Mouse (Mus musculus): ENCODE measurements at regions not wholly inside any gene's neighbourhood (a gene's known extent, or its start where the extent isn't known, plus 50 kb on each side); places are given as distances from the start of the nearest gene placed in this dataset.

DNA sequence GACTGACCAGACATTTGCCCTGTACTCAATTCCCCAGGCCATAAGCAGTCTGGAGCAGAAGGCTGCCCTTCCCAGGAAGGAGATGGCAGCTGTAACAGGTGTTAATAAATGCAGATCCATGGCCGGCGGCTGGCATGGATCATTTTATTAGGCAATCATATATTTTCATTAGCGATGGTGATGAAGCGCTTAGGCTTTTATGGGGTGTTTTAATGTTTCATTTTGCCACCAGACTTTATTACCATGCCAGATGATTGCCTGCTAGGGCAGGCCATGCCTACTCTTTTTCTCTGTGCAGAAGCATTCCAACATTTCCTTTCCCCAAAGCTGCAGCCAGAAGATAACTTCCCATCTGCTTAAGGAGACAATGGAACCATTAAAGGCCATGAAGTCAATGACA lies 596.2 kb downstream of the Gm9195 start:
- Histone ChIP-seq H3K4me3 (ENCODE audit: control insufficient read depth, insufficient read depth, low read length) (no peak overlapping the region), H3K4me1 (replicated peaks; ENCODE audit: control insufficient read depth, insufficient read depth, low read length) (no peaks in the 10 kb centered on the region), H3K36me3 (ENCODE audit: control insufficient read depth, insufficient read depth, low read length) (no peaks in the 10 kb centered on the region), H3K27ac (ENCODE audit: control insufficient read depth, insufficient read depth, low read length) (no peak overlapping the region), H3K27me3 (ENCODE audit: control insufficient read depth, insufficient read depth, low read length) (no peaks in the 10 kb centered on the region)
- DNase-seq = no peak
- TF ChIP-seq CTCF (IDR thresholded peaks at IDR 0.05; ENCODE audit: borderline replicate concordance, control insufficient read depth, extremely low read depth, insufficient read depth, low read length, poor library complexity) = no peak
- TF ChIP-seq POLR2A (IDR thresholded peaks at IDR 0.05; ENCODE audit: control insufficient read depth, extremely low read depth, insufficient read depth, low read length, poor library complexity) = no peak
- WGBS = 93% methylated on average over 4 of the region's 4 CpGs

- no peak for TF ChIP-seq CTCF (IDR thresholded peaks at IDR 0.05; ENCODE audit: borderline replicate concordance, control insufficient read depth, extremely low read depth, insufficient read depth, low read length, poor library complexity)
- TF ChIP-seq POLR2A (IDR thresholded peaks at IDR 0.05; ENCODE audit: control insufficient read depth, extremely low read depth, insufficient read depth, low read length, poor library complexity) = no peak
- Histone ChIP-seq H3K36me3 (ENCODE audit: control insufficient read depth, insufficient read depth, low read length) (no peaks in the 10 kb centered on the region), H3K4me3 (ENCODE audit: control insufficient read depth, insufficient read depth, low read length) (no peak overlapping the region), H3K4me1 (replicated peaks; ENCODE audit: control insufficient read depth, insufficient read depth, low read length) (no peaks in the 10 kb centered on the region), H3K27ac (ENCODE audit: control insufficient read depth, insufficient read depth, low read length) (no peak overlapping the region), H3K27me3 (ENCODE audit: control insufficient read depth, insufficient read depth, low read length) (no peaks in the 10 kb centered on the region)
- WGBS = 88% methylated on average over 4 of the region's 4 CpGs
- DNase-seq = no peak
These were observed 596.8 kb downstream of the Gm9195 start for GRCm38 (mm10) chr14:71894811-71895210.

DNA sequence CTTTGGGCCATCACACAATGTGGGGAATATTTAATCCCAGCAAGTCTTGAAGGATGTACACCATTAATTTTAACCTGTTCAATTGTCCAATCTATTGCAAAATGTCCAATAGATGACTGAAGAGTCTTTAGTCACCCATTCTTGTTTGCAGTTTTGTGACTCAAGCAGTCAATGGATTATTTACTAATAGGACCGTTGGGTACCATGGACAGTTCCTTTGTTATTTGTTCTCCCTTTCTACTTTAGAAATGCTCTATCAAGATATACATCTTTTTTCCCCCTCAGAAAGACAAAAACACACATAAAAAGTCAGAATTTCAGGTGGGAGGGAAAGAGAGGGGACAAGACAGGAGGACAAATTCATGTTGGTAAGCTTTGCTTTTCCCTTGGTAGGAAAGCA lies 598.3 kb downstream of the Gm9195 start:
- WGBS = 69% methylated on average over 1 of the region's 1 CpGs
- Histone ChIP-seq H3K4me1 (replicated peaks; ENCODE audit: control insufficient read depth, insufficient read depth, low read length) (no peaks in the 10 kb centered on the region), H3K27ac (ENCODE audit: control insufficient read depth, insufficient read depth, low read length) (no peak overlapping the region), H3K4me3 (ENCODE audit: control insufficient read depth, insufficient read depth, low read length) (no peak overlapping the region), H3K36me3 (ENCODE audit: control insufficient read depth, insufficient read depth, low read length) (no peaks in the 10 kb centered on the region), H3K27me3 (ENCODE audit: control insufficient read depth, insufficient read depth, low read length) (no peaks in the 10 kb centered on the region)
- TF ChIP-seq POLR2A (IDR thresholded peaks at IDR 0.05; ENCODE audit: control insufficient read depth, extremely low read depth, insufficient read depth, low read length, poor library complexity) (no peak), CTCF (IDR thresholded peaks at IDR 0.05; ENCODE audit: borderline replicate concordance, control insufficient read depth, extremely low read depth, insufficient read depth, low read length, poor library complexity) (no peak)
- DNase-seq = no peak

GRCm38 (mm10) chr14:71891667-71892066 lies 600.0 kb downstream of the Gm9195 start:
- H3K27ac ChIP-seq (ENCODE audit: control insufficient read depth, insufficient read depth, low read length) = no peak overlapping the region
- DNase-seq = no peak
- H3K4me1 ChIP-seq (replicated peaks; ENCODE audit: control insufficient read depth, insufficient read depth, low read length) = no peaks in the 10 kb centered on the region
- H3K36me3 ChIP-seq (ENCODE audit: control insufficient read depth, insufficient read depth, low read length) = no peaks in the 10 kb centered on the region
- 74% methylated on average over 1 of the region's 1 CpGs for WGBS
- no peak overlapping the region for H3K4me3 ChIP-seq (ENCODE audit: control insufficient read depth, insufficient read depth, low read length)
- no peaks in the 10 kb centered on the region for H3K27me3 ChIP-seq (ENCODE audit: control insufficient read depth, insufficient read depth, low read length)
- TF ChIP-seq CTCF (IDR thresholded peaks at IDR 0.05; ENCODE audit: borderline replicate concordance, control insufficient read depth, extremely low read depth, insufficient read depth, low read length, poor library complexity) (no peak), POLR2A (IDR thresholded peaks at IDR 0.05; ENCODE audit: control insufficient read depth, extremely low read depth, insufficient read depth, low read length, poor library complexity) (no peak)

DNA sequence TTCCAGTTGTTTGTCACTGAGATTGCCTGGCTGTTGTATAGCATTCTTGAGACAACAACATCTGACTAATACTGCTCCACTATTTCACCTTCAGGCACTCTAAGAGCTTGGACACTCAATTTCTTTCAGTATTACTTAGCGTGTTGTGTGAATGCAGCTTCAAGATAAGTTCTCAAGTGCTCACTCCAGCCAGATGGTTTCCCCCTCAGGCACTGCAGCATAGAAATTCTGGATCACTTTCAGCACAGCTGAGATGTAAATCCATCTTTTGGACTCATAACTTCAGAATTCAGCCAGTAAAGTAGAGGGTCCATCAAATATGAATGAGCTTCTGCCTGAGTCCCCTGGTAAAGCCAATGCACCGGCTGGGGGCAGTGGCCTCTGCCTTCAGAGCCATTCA lies 608.8 kb downstream of the Gm9195 start:
- H3K36me3 ChIP-seq (ENCODE audit: control insufficient read depth, insufficient read depth, low read length) = no peaks in the 10 kb centered on the region
- DNase-seq = no peak
- WGBS = 91% methylated on average over 2 of the region's 2 CpGs
- TF ChIP-seq CTCF (IDR thresholded peaks at IDR 0.05; ENCODE audit: borderline replicate concordance, control insufficient read depth, extremely low read depth, insufficient read depth, low read length, poor library complexity) (no peak), POLR2A (IDR thresholded peaks at IDR 0.05; ENCODE audit: control insufficient read depth, extremely low read depth, insufficient read depth, low read length, poor library complexity) (no peak)
- H3K4me3 ChIP-seq (ENCODE audit: control insufficient read depth, insufficient read depth, low read length) = no peak overlapping the region
- H3K27me3 ChIP-seq (ENCODE audit: control insufficient read depth, insufficient read depth, low read length) = no peaks in the 10 kb centered on the region
- no peaks in the 10 kb centered on the region for H3K4me1 ChIP-seq (replicated peaks; ENCODE audit: control insufficient read depth, insufficient read depth, low read length)
- no peak overlapping the region for H3K27ac ChIP-seq (ENCODE audit: control insufficient read depth, insufficient read depth, low read length)

DNA sequence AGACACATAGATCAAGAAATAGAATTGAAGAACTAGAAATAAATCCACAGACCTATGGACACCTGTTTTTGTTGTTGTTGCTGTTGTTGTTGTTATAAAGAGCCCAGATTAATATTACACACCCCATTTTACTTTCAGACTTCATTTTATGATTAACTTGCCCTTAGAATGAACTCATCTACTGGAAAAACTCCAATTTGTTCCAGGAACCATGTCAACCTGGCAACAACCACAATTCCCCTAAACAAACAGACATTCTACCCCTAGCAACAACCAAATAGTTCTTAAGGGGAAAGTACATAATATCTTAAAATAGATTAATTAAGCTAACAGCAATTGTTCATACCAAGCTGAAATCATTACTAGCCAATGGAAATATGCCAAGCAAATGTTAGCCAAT lies 646.1 kb downstream of the Gm9195 start:
- DNase-seq = no peak
- Histone ChIP-seq H3K4me3 (ENCODE audit: control insufficient read depth, insufficient read depth, low read length) (no peak overlapping the region), H3K27ac (ENCODE audit: control insufficient read depth, insufficient read depth, low read length) (no peak overlapping the region), H3K4me1 (replicated peaks; ENCODE audit: control insufficient read depth, insufficient read depth, low read length) (no peaks in the 10 kb centered on the region), H3K36me3 (ENCODE audit: control insufficient read depth, insufficient read depth, low read length) (no peaks in the 10 kb centered on the region), H3K27me3 (ENCODE audit: control insufficient read depth, insufficient read depth, low read length) (no peaks in the 10 kb centered on the region)
- TF ChIP-seq CTCF (IDR thresholded peaks at IDR 0.05; ENCODE audit: borderline replicate concordance, control insufficient read depth, extremely low read depth, insufficient read depth, low read length, poor library complexity) (no peak), POLR2A (IDR thresholded peaks at IDR 0.05; ENCODE audit: control insufficient read depth, extremely low read depth, insufficient read depth, low read length, poor library complexity) (no peak)

DNA sequence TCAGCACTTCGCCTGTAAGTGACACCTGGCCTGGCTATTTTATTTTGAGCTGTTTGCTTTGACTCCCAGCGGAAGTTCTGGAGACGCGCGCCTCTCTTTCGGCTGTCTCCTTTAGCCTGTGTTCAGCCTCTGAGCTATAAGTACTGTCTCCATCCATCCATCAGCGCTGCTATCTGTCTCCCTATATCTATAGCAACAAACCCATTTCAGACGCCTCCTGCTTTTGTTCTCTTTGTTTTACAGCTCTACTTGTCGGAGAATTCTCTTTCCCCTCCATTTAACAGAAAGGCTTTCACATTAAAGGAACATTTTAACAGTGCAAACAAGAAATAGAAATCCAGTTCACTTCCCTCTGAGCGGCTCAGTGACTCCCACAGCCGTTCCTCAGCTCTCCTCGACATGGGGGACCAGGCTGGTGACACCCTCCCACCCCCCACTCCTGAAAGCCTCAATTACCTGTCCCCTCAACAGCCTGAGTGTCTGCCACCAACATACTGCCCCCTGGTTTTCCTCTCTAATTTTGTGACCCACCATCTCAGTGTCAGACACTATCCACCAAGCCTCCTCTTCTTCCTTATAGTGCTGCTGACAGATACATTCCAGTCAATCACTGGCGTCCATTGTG lies 682.7 kb downstream of the Gm9195 start:
- no peak overlapping the region for H3K4me3 ChIP-seq (ENCODE audit: control insufficient read depth, insufficient read depth, low read length)
- no peaks in the 10 kb centered on the region for H3K36me3 ChIP-seq (ENCODE audit: control insufficient read depth, insufficient read depth, low read length)
- WGBS = 79% methylated on average over 13 of the region's 13 CpGs
- H3K27ac ChIP-seq (ENCODE audit: control insufficient read depth, insufficient read depth, low read length) = no peak overlapping the region
- no peaks in the 10 kb centered on the region for H3K27me3 ChIP-seq (ENCODE audit: control insufficient read depth, insufficient read depth, low read length)
- DNase-seq = no peak
- TF ChIP-seq CTCF (IDR thresholded peaks at IDR 0.05; ENCODE audit: borderline replicate concordance, control insufficient read depth, extremely low read depth, insufficient read depth, low read length, poor library complexity) (no peak), POLR2A (IDR thresholded peaks at IDR 0.05; ENCODE audit: control insufficient read depth, extremely low read depth, insufficient read depth, low read length, poor library complexity) (no peak)
- no peaks in the 10 kb centered on the region for H3K4me1 ChIP-seq (replicated peaks; ENCODE audit: control insufficient read depth, insufficient read depth, low read length)

All from thymus, adult 2 months (tissue).